9 mouse cellular contexts compared by ENCODE assay signal in genomic region chr7:43354893-43355835, GRCm38 (mm10). TPM values are rescaled to one million over a fixed set of nuclear protein-coding genes. Genes with fewer than 3 reads are reported as not detected.
DNase-seq lines count a peak whose midpoint lies in the region; ATAC-seq lines count a peak whose summit lies in the region.
"Had no signal": no experiment of that assay in that cellular context is flagged by ENCODE, and none has a peak within 500 bp of the region (broad histone marks: within the 10 kb centered on the region; RNA-seq: fewer than 3 reads in every experiment).

No protein-coding gene starts in this region.

- H3K4me3 ChIP-seq in forebrain, embryonic 12.5 days (replicated peaks): no peak overlapping the region
- no peak overlapping the region for H3K4me3 ChIP-seq in forebrain, embryonic 13.5 days
- H3K4me3 ChIP-seq in liver, embryonic 12.5 days: no peak overlapping the region
- no peak overlapping the region for H3K4me3 ChIP-seq in midbrain, embryonic 12.5 days

- no peak overlapping the region for H3K27ac ChIP-seq in forebrain, embryonic 12.5 days
- no peak overlapping the region for H3K27ac ChIP-seq in forebrain, embryonic 13.5 days
- 0 out of 2 replicates have a peak overlapping the region, but pooled peaks have one; percentile 18 for H3K27ac ChIP-seq in liver, embryonic 12.5 days
- H3K27ac ChIP-seq in midbrain, embryonic 12.5 days (replicated peaks): no peak overlapping the region; the same call in 1 of the 2 replicates

- peak; percentile 44; the same call in 1 of the 2 replicates for ATAC-seq in forebrain, embryonic 12.5 days (ENCODE audit: low FRiP score)
- ATAC-seq in forebrain, embryonic 13.5 days: no peak
- ATAC-seq in liver, embryonic 12.5 days: peak; percentile 50
- ATAC-seq in midbrain, embryonic 12.5 days (ENCODE audit: low FRiP score, low read depth): peak; percentile 69
- no peak for ATAC-seq in erythroid progenitor cell, adult 5-6 weeks (replicated peaks; ENCODE audit: low FRiP score, poor library complexity, severe bottlenecking)

- 12% methylated on average over 12 of the region's 12 CpGs for WGBS in forebrain, embryonic 12.5 days
- WGBS in forebrain, embryonic 13.5 days: 14% methylated on average over 12 of the region's 12 CpGs
- WGBS in liver, embryonic 12.5 days (ENCODE audit: insufficient replicate concordance): 9% methylated on average over 12 of the region's 12 CpGs
- 6% methylated on average over 12 of the region's 12 CpGs for WGBS in midbrain, embryonic 12.5 days

- H3K4me2 ChIP-seq in forebrain, embryonic 12.5 days: no peak overlapping the region
- no peak overlapping the region for H3K4me2 ChIP-seq in forebrain, embryonic 13.5 days
- peak overlapping the region; percentile 37 for H3K4me2 ChIP-seq in liver, embryonic 12.5 days
- H3K4me2 ChIP-seq in midbrain, embryonic 12.5 days (replicated peaks): peak overlapping the region; percentile 36

- no peak overlapping the region for H3K9ac ChIP-seq in forebrain, embryonic 12.5 days
- no peak overlapping the region for H3K9ac ChIP-seq in forebrain, embryonic 13.5 days
- peak overlapping the region; percentile 20; the same call in 1 of the 2 replicates for H3K9ac ChIP-seq in liver, embryonic 12.5 days
- no peak overlapping the region; the same call in 1 of the 2 replicates for H3K9ac ChIP-seq in midbrain, embryonic 12.5 days (replicated peaks)

- H3K4me1 ChIP-seq in forebrain, embryonic 12.5 days: peaks cover 5% of the 10 kb centered on the region; the same call in 1 of the 2 replicates
- H3K4me1 ChIP-seq in forebrain, embryonic 13.5 days: no peaks in the 10 kb centered on the region
- peaks cover 49% of the 10 kb centered on the region for H3K4me1 ChIP-seq in liver, embryonic 12.5 days
- peaks cover 6% of the 10 kb centered on the region for H3K4me1 ChIP-seq in midbrain, embryonic 12.5 days

- no peak for DNase-seq in liver
- peak; percentile 28 for DNase-seq in heart, postnatal 4 days
- DNase-seq in lung, postnatal 10 days: no peak
- DNase-seq: adrenal gland, postnatal 36 days had no signal

- H3K27me3 ChIP-seq in forebrain, embryonic 12.5 days: no peaks in the 10 kb centered on the region
- no peaks in the 10 kb centered on the region for H3K27me3 ChIP-seq in forebrain, embryonic 13.5 days
- no peaks in the 10 kb centered on the region for H3K27me3 ChIP-seq in liver, embryonic 12.5 days (replicated peaks)
- no peaks in the 10 kb centered on the region for H3K27me3 ChIP-seq in midbrain, embryonic 12.5 days

- no peaks in the 10 kb centered on the region for H3K9me3 ChIP-seq in forebrain, embryonic 12.5 days
- H3K9me3 ChIP-seq in forebrain, embryonic 13.5 days (replicated peaks): no peaks in the 10 kb centered on the region
- H3K9me3 ChIP-seq in liver, embryonic 12.5 days (replicated peaks): no peaks in the 10 kb centered on the region
- no peaks in the 10 kb centered on the region for H3K9me3 ChIP-seq in midbrain, embryonic 12.5 days

- no peaks in the 10 kb centered on the region for H3K36me3 ChIP-seq in forebrain, embryonic 12.5 days (replicated peaks)
- no peaks in the 10 kb centered on the region for H3K36me3 ChIP-seq in forebrain, embryonic 13.5 days (ENCODE audit: poor library complexity, severe bottlenecking)
- H3K36me3 ChIP-seq in liver, embryonic 12.5 days: no peaks in the 10 kb centered on the region
- no peaks in the 10 kb centered on the region for H3K36me3 ChIP-seq in midbrain, embryonic 12.5 days

RNA-seq across cellular contexts. Expression of gene Siglecf, which starts 4.0 kb away (rescaled TPM):
- polyA plus RNA-seq in forebrain, embryonic 12.5 days (2016; fragmentation: Nextera tagmentation; extraction: Ambion mirVana): 0.09 and 0.33 TPM in 2 replicates
- polyA plus RNA-seq in forebrain, embryonic 13.5 days (2015; fragmentation: Nextera tagmentation; extraction: Ambion mirVana): not detected in 2 replicates
- 2.4 and 2.7 TPM in 2 replicates for polyA plus RNA-seq in liver, embryonic 12.5 days (2016; fragmentation: Nextera tagmentation; extraction: Ambion mirVana)
- under 1 TPM in 1 of 2 experiments, not detected in 1; 0.10 TPM for total RNA-seq in heart, postnatal 4 days (2021)
- 0.20 and 0.27 TPM in 2 replicates for polyA plus RNA-seq in midbrain, embryonic 12.5 days (2016; fragmentation: Nextera tagmentation; extraction: Ambion mirVana)
- 6.3 and 10.5 TPM in 2 replicates for total RNA-seq in erythroid progenitor cell, adult 5-6 weeks (2015; ENCODE audit: low replicate concordance)
- total RNA-seq in erythroid progenitor cell, adult 5-6 weeks (2017; ENCODE audit: low replicate concordance): 1.8 and 2.9 TPM in 2 replicates

RNA-seq across cellular contexts. Expression of gene Zfp715, which starts 42.1 kb away (rescaled TPM):
- polyA plus RNA-seq in forebrain, embryonic 12.5 days (2016; fragmentation: Nextera tagmentation; extraction: Ambion mirVana): 14.8 and 15.4 TPM in 2 replicates
- 13.7 and 15.6 TPM in 2 replicates for polyA plus RNA-seq in forebrain, embryonic 13.5 days (2015; fragmentation: Nextera tagmentation; extraction: Ambion mirVana)
- polyA plus RNA-seq in liver, embryonic 12.5 days (2016; fragmentation: Nextera tagmentation; extraction: Ambion mirVana): 7.0 and 7.2 TPM in 2 replicates
- 10 to 100 TPM; 13.9 to 15.3 TPM for total RNA-seq in heart, postnatal 4 days (2021)
- polyA plus RNA-seq in midbrain, embryonic 12.5 days (2016; fragmentation: Nextera tagmentation; extraction: Ambion mirVana): 15.3 and 16.2 TPM in 2 replicates
- total RNA-seq in erythroid progenitor cell, adult 5-6 weeks (2015; ENCODE audit: low replicate concordance): 4.3 and 4.6 TPM in 2 replicates
- 3.0 and 4.6 TPM in 2 replicates for total RNA-seq in erythroid progenitor cell, adult 5-6 weeks (2017; ENCODE audit: low replicate concordance)

RNA-seq across cellular contexts. Expression of gene Siglecg, which starts 52.8 kb away (rescaled TPM):
- not detected in 2 replicates for polyA plus RNA-seq in forebrain, embryonic 12.5 days (2016; fragmentation: Nextera tagmentation; extraction: Ambion mirVana)
- polyA plus RNA-seq in forebrain, embryonic 13.5 days (2015; fragmentation: Nextera tagmentation; extraction: Ambion mirVana): not detected in 2 replicates
- polyA plus RNA-seq in liver, embryonic 12.5 days (2016; fragmentation: Nextera tagmentation; extraction: Ambion mirVana): 0.20 and 0.30 TPM in 2 replicates
- total RNA-seq in heart, postnatal 4 days (2021): under 1 TPM; 0.09 to 0.55 TPM
- polyA plus RNA-seq in midbrain, embryonic 12.5 days (2016; fragmentation: Nextera tagmentation; extraction: Ambion mirVana): not detected in 2 replicates
- 9.4 and 12.2 TPM in 2 replicates for total RNA-seq in erythroid progenitor cell, adult 5-6 weeks (2015; ENCODE audit: low replicate concordance)
- total RNA-seq in erythroid progenitor cell, adult 5-6 weeks (2017; ENCODE audit: low replicate concordance): 4.2 and 7.0 TPM in 2 replicates

Comparison
In these comparisons a context has a peak if more than half of its experiments do, and no peak if none do; other contexts are left out.
1. ATAC-seq: peak in forebrain, embryonic 12.5 days (single experiment), liver, embryonic 12.5 days (single experiment) and midbrain, embryonic 12.5 days (single experiment); none in forebrain, embryonic 13.5 days (single experiment) and erythroid progenitor cell, adult 5-6 weeks (single experiment).
2. H3K4me2 ChIP-seq: peak in liver, embryonic 12.5 days (single experiment) and midbrain, embryonic 12.5 days (single experiment); none in forebrain, embryonic 12.5 days (single experiment) and forebrain, embryonic 13.5 days (single experiment).